Mouse (Mus musculus) embryonic facial prominence, embryonic 15.5 days (tissue): ENCODE results near the gene Kbtbd4. TPM values are rescaled to one million over a fixed set of nuclear protein-coding genes. Genes with fewer than 3 reads are reported as not detected.

ENCODE experiments used
- ATAC-seq: fragments of 200-750 bp; cut with Nextera tagmentation; 2 replicates; pipeline ENCODE4 v1.8.0; 2017; ENCODE audit warnings: low read depth, moderate TSS enrichment; ENCODE audit not compliant: insufficient number of reproducible peaks, low FRiP score, low TSS enrichment
- H3K27ac ChIP-seq: fragments of 300-500 bp; sonication (generic); replicated peaks from 2 replicates; pipeline ENCODE4 v1.5.1; 2015; ENCODE audit warnings: mild to moderate bottlenecking, inconsistent platforms
- H3K27me3 ChIP-seq: fragments of 300-500 bp; sonication (generic); 2 replicates; pipeline ENCODE4 v1.6.1; 2015; ENCODE audit warnings: inconsistent platforms
- H3K36me3 ChIP-seq: fragments of 300-500 bp; sonication (generic); 2 replicates; pipeline ENCODE4 v1.6.1; 2015; ENCODE audit warnings: mild to moderate bottlenecking, inconsistent platforms
- H3K4me1 ChIP-seq: fragments of 300-500 bp; sonication (generic); 2 replicates; pipeline ENCODE4 v1.6.1; 2015; ENCODE audit warnings: inconsistent platforms
- H3K4me2 ChIP-seq: fragments of 300-500 bp; sonication (generic); replicated peaks from 2 replicates; pipeline ENCODE4 v1.6.1; 2015; ENCODE audit warnings: mild to moderate bottlenecking, inconsistent platforms
- H3K4me3 ChIP-seq: fragments of 300-500 bp; sonication (generic); replicated peaks from 2 replicates; pipeline ENCODE4 v1.5.1; 2015; ENCODE audit warnings: mild to moderate bottlenecking, inconsistent platforms
- H3K9ac ChIP-seq: fragments of 300-500 bp; sonication (generic); 2 replicates; pipeline ENCODE4 v1.6.1; 2015; ENCODE audit warnings: inconsistent platforms
- H3K9me3 ChIP-seq: fragments of 300-500 bp; sonication (generic); replicated peaks from 2 replicates; pipeline ENCODE4 v1.6.1; 2016; ENCODE audit warnings: inconsistent platforms
- WGBS: fragments of 180-500 bp; shearing (Covaris S2); methylation state at CpG from one replicate; pipeline ENCODE4 v1.1.7; 2015; 5-methylcytosine and 5-hydroxymethylcytosine counted together
- polyA plus RNA-seq: library from polyadenylated mRNA; unstranded; fragments of >200 nt; fragmentation: Nextera tagmentation; extraction: Ambion mirVana; gene quantifications from 2 replicates; pipeline ENCODE4 v1.2.1, GENCODE M21; 2015

Kbtbd4 gene
- polyA plus RNA-seq, 1 experiment from 2014 or later, result 37.4 TPM

DNA sequence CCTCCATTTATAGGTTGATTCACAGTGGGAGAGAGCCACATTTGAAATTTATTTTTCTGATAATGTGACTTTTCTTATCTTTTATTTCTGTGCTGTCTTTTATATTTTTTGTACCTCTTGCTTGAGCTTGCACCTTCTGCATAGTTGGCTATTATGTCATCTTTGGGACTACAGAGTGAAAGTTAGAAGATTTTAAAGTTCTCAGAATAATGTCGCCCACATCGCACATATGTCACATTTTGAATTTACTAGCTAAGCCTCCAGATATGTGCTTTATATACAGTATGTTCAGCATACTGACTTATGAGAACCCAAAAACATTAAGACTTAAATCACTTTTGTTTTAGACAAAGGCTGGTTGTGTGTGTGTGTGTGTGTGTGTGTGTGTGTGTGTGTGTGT is 55.5 kb downstream of the Kbtbd4 start:
- Histone ChIP-seq H3K9me3 (no peaks in the 10 kb centered on the region), H3K27ac (no peak overlapping the region), H3K4me2 (no peak overlapping the region), H3K9ac (no peak overlapping the region), H3K36me3 (no peaks in the 10 kb centered on the region; the same call in 1 of the 2 replicates), H3K27me3 (no peaks in the 10 kb centered on the region), H3K4me3 (no peak overlapping the region), H3K4me1 (peaks cover 6% of the 10 kb centered on the region; the same call in 1 of the 2 replicates)
- WGBS, result 93% methylated on average over 2 of the region's 2 CpGs
- no peak for ATAC-seq

Other genes with a start within 250 kb of the Kbtbd4 start
- gene Nup160, start 227.5 kb upstream of the Kbtbd4 start, polyA plus RNA-seq, result 30.7 and 34.0 TPM in 2 replicates
- gene Fnbp4, start 159.4 kb upstream of the Kbtbd4 start, polyA plus RNA-seq, result 92.9 and 108 TPM in 2 replicates
- gene Agbl2, start 122.0 kb upstream of the Kbtbd4 start, polyA plus RNA-seq, result 2.5 and 4.2 TPM in 2 replicates
- 175 and 188 TPM in 2 replicates for gene Mtch2, start 57.6 kb upstream of the Kbtbd4 start, polyA plus RNA-seq
- gene C1qtnf4, start 18.9 kb upstream of the Kbtbd4 start, polyA plus RNA-seq, result 20.5 and 20.8 TPM in 2 replicates
- gene Ndufs3, start 87 bp downstream of the Kbtbd4 start, polyA plus RNA-seq, result 194 and 204 TPM in 2 replicates
- 66.4 and 66.7 TPM in 2 replicates for gene Celf1, start 35.6 kb downstream of the Kbtbd4 start, polyA plus RNA-seq
- gene Rapsn, start 130.9 kb downstream of the Kbtbd4 start, polyA plus RNA-seq, result 24.0 and 34.6 TPM in 2 replicates
- gene Psmc3, start 149.3 kb downstream of the Kbtbd4 start, polyA plus RNA-seq, result 282 and 288 TPM in 2 replicates
- gene Slc39a13, start 165.7 kb downstream of the Kbtbd4 start, polyA plus RNA-seq, result 75.8 and 80.0 TPM in 2 replicates
- gene Spi1, start 177.7 kb downstream of the Kbtbd4 start, polyA plus RNA-seq, result 12.3 and 12.4 TPM in 2 replicates
- 0.32 and 0.40 TPM in 2 replicates for gene Mybpc3, start 213.4 kb downstream of the Kbtbd4 start, polyA plus RNA-seq